Mouse (Mus musculus): ENCODE measurements at regions not wholly inside any gene's neighbourhood (a gene's known extent, or its start where the extent isn't known, plus 50 kb on each side); places are given as distances from the start of the nearest gene placed in this dataset.

- peak; percentile 52 for DNase-seq (ENCODE audit: low read depth, low spot score)
These were observed 318.3 kb upstream of the Clint1 start for GRCm38 (mm10) chr11:45533402-45534056.

- no peak for DNase-seq (ENCODE audit: low read depth, low spot score)
These were observed 316.3 kb upstream of the Clint1 start for GRCm38 (mm10) chr11:45535501-45536025.

DNA sequence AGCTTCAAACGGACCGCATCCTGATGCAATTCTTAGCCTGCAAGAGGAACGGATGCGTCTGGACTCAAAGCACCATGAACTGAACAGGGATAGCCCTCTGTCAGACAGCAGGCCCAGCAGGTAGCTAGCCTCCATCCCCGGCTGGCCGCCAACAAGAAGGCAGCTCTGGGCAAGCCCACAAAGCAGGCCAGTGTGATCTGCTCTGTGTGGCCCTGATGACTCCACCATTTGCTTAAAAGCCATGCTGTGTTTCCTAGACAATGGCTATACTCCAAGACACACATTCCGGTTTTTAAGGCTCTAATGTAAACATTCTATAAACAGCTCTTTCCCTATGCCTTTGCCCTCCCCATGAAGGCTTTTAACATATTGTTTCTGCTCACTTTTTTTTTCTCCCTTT, 313.8 kb upstream of the Clint1 start:
- DNase-seq (ENCODE audit: low read depth, low spot score) = no peak

GRCm38 (mm10) chr11:45539459-45539858, 312.4 kb upstream of the Clint1 start:
- DNase-seq (ENCODE audit: low read depth, low spot score) = peak; percentile 64

- no peak for DNase-seq (ENCODE audit: low read depth, low spot score)
These were observed 307.3 kb upstream of the Clint1 start for GRCm38 (mm10) chr11:45544531-45544930.

- peak; percentile 24 for DNase-seq (ENCODE audit: low read depth, low spot score)
These were observed 305.8 kb upstream of the Clint1 start for GRCm38 (mm10) chr11:45545896-45546626.

GRCm38 (mm10) chr11:45546861-45547260, 305.0 kb upstream of the Clint1 start:
- DNase-seq (ENCODE audit: low read depth, low spot score) = no peak

DNA sequence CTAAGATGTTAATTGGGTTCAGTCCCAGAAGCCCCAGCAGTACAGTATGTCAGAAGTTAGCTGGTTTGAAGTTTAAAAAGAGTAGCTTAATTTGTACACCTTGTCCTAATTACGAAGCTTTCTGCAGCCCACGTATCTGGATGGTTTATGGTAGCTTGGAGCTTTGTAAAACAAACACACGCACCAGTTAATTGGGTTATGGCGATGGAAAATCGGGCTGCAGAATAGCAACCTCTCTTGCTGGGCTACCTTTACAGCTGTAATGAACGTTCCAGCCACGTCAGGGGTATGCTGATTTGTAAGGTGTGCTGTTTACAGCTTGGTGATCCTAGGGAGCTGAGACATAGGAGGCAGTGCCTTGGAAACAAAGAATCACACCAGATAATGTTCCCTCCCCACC, 301.5 kb upstream of the Clint1 start:
- DNase-seq (ENCODE audit: low read depth, low spot score) = no peak

- DNase-seq (ENCODE audit: low read depth, low spot score) = no peak
These were observed 274.2 kb upstream of the Clint1 start for GRCm38 (mm10) chr11:45577469-45578154.

DNA sequence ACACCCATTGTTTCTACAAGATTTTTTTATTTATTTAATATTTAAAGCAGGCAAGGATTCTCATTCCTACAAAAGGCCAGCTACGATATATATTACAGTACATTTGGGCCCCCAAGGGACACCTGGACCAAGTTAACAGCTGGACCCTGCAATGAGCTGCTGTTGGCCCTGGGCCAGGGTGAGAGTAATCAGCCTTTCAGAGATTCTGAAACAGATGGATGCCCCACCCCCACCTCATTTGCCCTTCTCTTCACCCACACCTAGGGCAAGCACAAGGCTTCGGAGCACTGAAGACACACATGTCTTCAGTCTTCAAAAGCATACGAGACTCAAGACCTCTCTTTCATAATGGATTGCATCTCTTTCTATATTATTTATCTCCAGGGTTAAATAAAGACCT, 259.5 kb upstream of the Clint1 start:
- no peak for DNase-seq (ENCODE audit: low read depth, low spot score)

GRCm38 (mm10) chr11:45592890-45593642, 258.8 kb upstream of the Clint1 start:
- DNase-seq (ENCODE audit: low read depth, low spot score) = no peak

DNA sequence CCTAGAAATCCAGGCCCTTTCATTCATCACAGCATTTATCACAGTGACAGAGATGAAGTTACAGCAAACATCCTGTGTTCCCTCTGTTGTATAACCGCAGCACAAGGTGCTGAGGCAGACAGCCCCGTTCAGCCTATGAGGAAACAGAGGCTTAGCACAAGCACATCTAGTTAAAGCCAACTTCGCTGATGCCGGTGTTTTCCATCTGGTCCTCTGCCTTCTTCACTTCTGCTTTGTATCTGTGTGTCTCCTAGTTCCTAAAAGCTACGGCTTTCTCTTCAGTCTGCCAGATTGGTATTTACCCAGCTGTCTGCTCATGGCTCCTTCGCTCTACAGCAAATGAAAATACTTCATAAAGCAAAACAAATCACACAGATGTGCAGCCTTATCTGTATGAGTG, 256.5 kb upstream of the Clint1 start:
- peak; percentile 20 for DNase-seq (ENCODE audit: low read depth, low spot score)

GRCm38 (mm10) chr11:45621824-45622223, 230.0 kb upstream of the Clint1 start:
- DNase-seq (ENCODE audit: low read depth, low spot score) = no peak

DNA sequence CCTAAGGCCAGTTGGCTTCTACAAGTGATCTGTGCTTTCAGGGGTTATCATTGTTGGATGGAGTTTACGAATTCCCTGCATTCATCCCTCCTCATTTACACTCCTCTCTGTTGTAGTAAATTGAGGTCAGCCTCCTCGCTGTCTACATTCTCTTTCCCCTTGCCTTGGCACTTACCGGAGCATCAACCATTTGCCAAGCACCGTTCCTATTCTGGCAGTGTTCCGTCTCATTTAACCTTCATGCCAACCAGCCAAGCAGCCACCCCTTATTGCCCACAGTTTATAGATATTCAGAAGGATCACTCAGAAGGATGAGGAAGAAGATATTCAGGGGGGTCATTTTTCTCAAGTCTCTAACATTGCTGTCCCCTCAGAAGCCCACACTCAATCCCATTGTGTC, 229.2 kb upstream of the Clint1 start:
- DNase-seq (ENCODE audit: low read depth, low spot score) = no peak

GRCm38 (mm10) chr11:45624233-45624632, 227.6 kb upstream of the Clint1 start:
- DNase-seq (ENCODE audit: low read depth, low spot score) = no peak

DNA sequence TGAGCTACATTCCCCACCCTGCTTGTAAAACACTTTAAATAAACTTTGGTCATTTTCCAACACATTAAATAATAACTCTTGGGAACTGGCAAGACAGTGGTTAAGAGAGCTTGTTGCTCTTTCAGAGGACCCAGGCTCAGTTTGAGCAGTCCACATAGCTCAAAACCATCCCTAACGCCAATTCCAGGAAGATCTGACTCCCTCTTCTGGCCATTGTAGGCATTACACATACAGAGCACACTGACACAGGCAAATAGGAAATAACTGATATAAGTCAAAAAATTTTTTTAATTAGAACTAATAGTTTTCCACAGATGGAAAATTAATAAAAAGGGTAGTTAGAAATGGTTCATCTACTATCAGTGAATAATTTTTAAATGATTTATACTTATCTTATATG, 222.6 kb upstream of the Clint1 start:
- peak; percentile 21 for DNase-seq (ENCODE audit: low read depth, low spot score)

GRCm38 (mm10) chr11:45634535-45635235, 217.2 kb upstream of the Clint1 start:
- DNase-seq (ENCODE audit: low read depth, low spot score) = no peak

DNA sequence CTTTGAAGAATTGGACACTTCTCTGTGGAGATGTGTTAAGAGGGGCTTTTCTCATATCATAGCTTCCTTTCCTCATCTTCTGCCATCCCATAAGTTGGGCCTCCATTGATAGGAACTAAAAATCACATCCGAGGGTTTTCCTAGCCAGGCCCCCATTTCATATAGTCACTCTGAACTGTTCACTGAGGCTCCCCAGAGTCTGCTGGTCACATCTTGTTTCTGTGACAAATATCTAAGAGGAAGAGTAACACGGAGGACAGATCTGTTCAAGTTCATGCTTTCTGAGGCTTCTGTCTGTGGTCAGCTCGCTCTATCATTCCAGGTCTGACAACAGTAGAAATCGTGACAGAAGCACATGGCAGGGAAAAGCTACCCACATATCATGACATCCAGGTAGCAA, 216.0 kb upstream of the Clint1 start:
- no peak for DNase-seq (ENCODE audit: low read depth, low spot score)

DNA sequence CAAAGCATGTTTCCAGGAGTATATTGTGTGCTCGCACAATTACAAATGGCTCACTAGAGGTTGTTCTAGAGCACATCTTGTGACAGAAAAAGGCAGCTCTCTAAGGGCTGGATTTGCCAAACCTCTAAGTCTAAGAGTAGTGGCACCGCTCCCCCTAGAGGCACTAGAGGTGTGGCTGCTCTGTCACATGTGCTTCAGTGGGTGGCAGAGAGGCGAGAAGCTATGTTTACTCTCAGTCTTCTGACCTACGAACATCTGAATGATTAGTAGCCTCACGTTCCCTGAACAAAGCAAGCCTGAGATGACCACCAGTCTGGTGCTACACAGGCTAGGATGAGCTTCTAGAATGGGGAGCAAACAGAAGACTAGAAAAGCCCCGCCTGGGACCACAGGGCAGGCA, 212.6 kb upstream of the Clint1 start:
- no peak for DNase-seq (ENCODE audit: low read depth, low spot score)

DNA sequence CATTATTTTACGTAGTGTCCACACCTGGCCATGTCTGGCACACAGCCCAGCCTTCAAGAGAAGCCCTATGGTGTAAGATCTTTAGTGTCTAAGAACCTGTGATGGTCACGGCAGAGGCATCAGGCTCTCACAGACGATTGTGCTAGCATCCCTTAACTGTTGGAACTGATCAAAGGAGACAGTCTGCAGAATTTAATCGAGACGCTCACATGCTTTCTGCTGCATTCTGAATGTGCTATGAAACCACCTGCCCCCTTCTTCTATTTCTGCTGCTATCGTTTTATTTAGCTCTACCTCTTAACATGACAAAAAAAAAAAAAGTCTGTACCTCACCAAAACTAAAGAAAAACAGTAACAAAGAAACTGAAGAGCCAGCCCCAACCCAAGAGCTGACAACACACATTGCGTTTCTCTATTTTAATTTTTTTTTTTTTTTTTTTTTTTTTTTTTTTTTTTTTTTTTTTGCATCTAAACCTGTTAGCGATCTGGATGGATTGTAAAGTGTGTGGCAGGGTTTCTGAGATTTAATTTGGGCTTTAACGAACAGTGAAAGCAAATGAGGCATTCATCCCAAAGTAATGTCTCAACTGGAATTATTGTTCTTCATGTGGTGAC, 209.6 kb upstream of the Clint1 start:
- DNase-seq (ENCODE audit: low read depth, low spot score) = no peak
